Mouse (Mus musculus) heart, postnatal 0 days (tissue): Measurements from ENCODE around the gene Peak1. TPM values are rescaled to one million over a fixed set of nuclear protein-coding genes. Genes with fewer than 3 reads are reported as not detected.

Experiments
- ATAC-seq: fragments of 200-750 bp; cut with Nextera tagmentation; 2 replicates; pipeline ENCODE4 v1.8.0; 2017; ENCODE audit warnings: low read depth, moderate number of reproducible peaks, moderate library complexity; ENCODE audit not compliant: insufficient read depth
- DNase-seq: peaks from one replicate; pipeline ENCODE4 v3.0.0-alpha.2; 2016; ENCODE audit warnings: low spot score
- H3K27ac ChIP-seq: fragments of 300-500 bp; sonication (generic); 2 replicates; pipeline ENCODE4 v1.5.1; 2014; ENCODE audit warnings: low read depth, mild to moderate bottlenecking
- H3K27me3 ChIP-seq: fragments of 300-500 bp; sonication (generic); 2 replicates; pipeline ENCODE4 v1.6.1; 2014; ENCODE audit warnings: low read length, mixed read lengths; ENCODE audit not compliant: control insufficient read depth, insufficient read depth
- H3K36me3 ChIP-seq: fragments of 300-500 bp; sonication (generic); replicated peaks from 2 replicates; pipeline ENCODE4 v1.6.1; 2014; ENCODE audit warnings: low read length, mixed read lengths; ENCODE audit not compliant: control insufficient read depth, insufficient read depth
- H3K4me1 ChIP-seq: fragments of 300-500 bp; sonication (generic); 2 replicates; pipeline ENCODE4 v1.6.1; 2014; ENCODE audit warnings: antibody characterized with exemption; ENCODE audit not compliant: control insufficient read depth, insufficient read depth
- H3K4me2 ChIP-seq: fragments of 300-500 bp; sonication (generic); 2 replicates; pipeline ENCODE4 v1.6.1; 2014; ENCODE audit warnings: low read depth, mild to moderate bottlenecking, low read length, moderate library complexity
- H3K4me3 ChIP-seq: fragments of 300-500 bp; sonication (generic); 2 replicates; pipeline ENCODE4 v1.5.1; 2014; ENCODE audit warnings: low read depth, low read length
- H3K9ac ChIP-seq: fragments of 300-500 bp; sonication (generic); replicated peaks from 2 replicates; pipeline ENCODE4 v1.6.1; 2014; ENCODE audit warnings: low read depth, low read length, mixed read lengths
- H3K9me3 ChIP-seq: fragments of 300-500 bp; sonication (generic); replicated peaks from 2 replicates; pipeline ENCODE4 v1.6.1; 2016; ENCODE audit warnings: low read length; ENCODE audit not compliant: control insufficient read depth
- CTCF ChIP-seq: IDR thresholded peaks from 2 replicates; pipeline ENCODE4 v1.5.1; 2016; ENCODE audit warnings: antibody characterized with exemption, control low read depth, low read depth
- EP300 ChIP-seq: IDR thresholded peaks from 2 replicates; pipeline ENCODE4 v1.6.1; 2016; ENCODE audit warnings: antibody characterized with exemption, low read depth
- WGBS: fragments of 180-500 bp; shearing (Covaris S2); extraction: QIAGEN DNeasy Blood & Tissue Kit; methylation state at CpG from one replicate; pipeline ENCODE4 v1.1.7; 2014; 5-methylcytosine and 5-hydroxymethylcytosine counted together
- polyA plus RNA-seq: library from polyadenylated mRNA; unstranded; fragments of >200 nt; fragmentation: Nextera tagmentation; extraction: Ambion mirVana; gene quantifications from 2 replicates; pipeline ENCODE4 v1.2.1, GENCODE M21; 2015
- total RNA-seq: library from RNA; depleted of rRNA; stranded (reverse); fragments of >200 nt; gene quantifications from 2 replicates; pipeline ENCODE4 v1.2.3, GENCODE M21; 2014; ENCODE audit warnings: low replicate concordance

The Peak1 gene
- total and polyA plus RNA-seq, 2 experiments from 2014 or later: 8.1 to 19.7 TPM

GRCm38 (mm10) chr9:56325725-56326124 lies 92.1 kb downstream of the Peak1 start:
- H3K4me3 ChIP-seq: no peak overlapping the region
- H3K4me1 ChIP-seq: peaks cover 28% of the 10 kb centered on the region
- WGBS: 86% methylated on average over 5 of the region's 5 CpGs
- H3K4me2 ChIP-seq: no peak overlapping the region
- H3K27me3 ChIP-seq: no peaks in the 10 kb centered on the region
- no peaks in the 10 kb centered on the region for H3K36me3 ChIP-seq
- TF ChIP-seq CTCF (no peak), EP300 (no peak)
- no peaks in the 10 kb centered on the region for H3K9me3 ChIP-seq
- DNase-seq (no peak), ATAC-seq (no peak)
- H3K9ac ChIP-seq: no peak overlapping the region
- H3K27ac ChIP-seq: no peak overlapping the region

GRCm38 (mm10) chr9:56324576-56325355 lies 93.1 kb downstream of the Peak1 start:
- WGBS: 28% methylated on average over 16 of the region's 16 CpGs
- no peak for TF ChIP-seq CTCF
- no peak for TF ChIP-seq EP300
- no peaks in the 10 kb centered on the region for H3K36me3 ChIP-seq
- H3K4me3 ChIP-seq: peak overlapping the region; percentile 3; the same call in 1 of the 2 replicates
- H3K4me2 ChIP-seq: peak overlapping the region; percentile 47
- no peak for ATAC-seq
- H3K27me3 ChIP-seq: no peaks in the 10 kb centered on the region
- DNase-seq: peak; percentile 49
- peaks cover 28% of the 10 kb centered on the region for H3K4me1 ChIP-seq
- H3K27ac ChIP-seq: peak overlapping the region; percentile 75
- 0 out of 2 replicates have a peak overlapping the region, but pooled peaks have one; percentile 8 for H3K9ac ChIP-seq
- H3K9me3 ChIP-seq: no peaks in the 10 kb centered on the region

GRCm38 (mm10) chr9:56321291-56321690 lies 96.6 kb downstream of the Peak1 start:
- Histone ChIP-seq H3K4me1 (peaks cover 20% of the 10 kb centered on the region), H3K27me3 (no peaks in the 10 kb centered on the region), H3K4me3 (no peak overlapping the region), H3K36me3 (0 out of 2 replicates have a peak, but pooled peaks cover 3% of the 10 kb centered on the region), H3K4me2 (no peak overlapping the region), H3K9ac (no peak overlapping the region), H3K27ac (no peak overlapping the region), H3K9me3 (peaks cover 4% of the 10 kb centered on the region; the same call in 1 of the 2 replicates)
- DNase-seq (no peak), ATAC-seq (no peak)
- 76% methylated on average over 2 of the region's 2 CpGs for WGBS
- TF ChIP-seq EP300: no peak
- TF ChIP-seq CTCF: no peak

- no peak for DNase-seq
- H3K4me2 ChIP-seq: no peak overlapping the region
- H3K4me1 ChIP-seq: peaks cover 1% of the 10 kb centered on the region; the same call in 1 of the 2 replicates
- ATAC-seq: no peak
- WGBS: 87% methylated on average over 3 of the region's 3 CpGs
- no peak overlapping the region for H3K9ac ChIP-seq
- no peak overlapping the region for H3K4me3 ChIP-seq
- H3K27me3 ChIP-seq: no peaks in the 10 kb centered on the region
- H3K36me3 ChIP-seq: 0 out of 2 replicates have a peak, but pooled peaks cover 3% of the 10 kb centered on the region
- H3K9me3 ChIP-seq: peaks cover 4% of the 10 kb centered on the region; the same call in 1 of the 2 replicates
- TF ChIP-seq EP300 (no peak), CTCF (no peak)
- H3K27ac ChIP-seq: no peak overlapping the region
These were observed 103.5 kb downstream of the Peak1 start for GRCm38 (mm10) chr9:56314326-56314725.

- Histone ChIP-seq H3K27me3 (no peaks in the 10 kb centered on the region), H3K9ac (no peak overlapping the region), H3K36me3 (no peaks in the 10 kb centered on the region), H3K4me3 (no peak overlapping the region), H3K4me2 (no peak overlapping the region), H3K4me1 (peaks cover 19% of the 10 kb centered on the region), H3K27ac (no peak overlapping the region), H3K9me3 (no peaks in the 10 kb centered on the region)
- ATAC-seq (no peak), DNase-seq (no peak)
- no peak for TF ChIP-seq CTCF
- TF ChIP-seq EP300: no peak
- WGBS: 62% methylated on average over 2 of the region's 2 CpGs
These were observed 108.8 kb downstream of the Peak1 start for GRCm38 (mm10) chr9:56309079-56309478.

GRCm38 (mm10) chr9:56304526-56304925 lies 113.3 kb downstream of the Peak1 start:
- Histone ChIP-seq H3K9ac (no peak overlapping the region), H3K9me3 (no peaks in the 10 kb centered on the region), H3K27ac (no peak overlapping the region), H3K4me2 (no peak overlapping the region), H3K4me3 (no peak overlapping the region), H3K27me3 (no peaks in the 10 kb centered on the region), H3K36me3 (no peaks in the 10 kb centered on the region), H3K4me1 (peaks cover 19% of the 10 kb centered on the region)
- ATAC-seq (no peak), DNase-seq (no peak)
- WGBS: 88% methylated on average over 2 of the region's 2 CpGs
- TF ChIP-seq EP300 (no peak), CTCF (no peak)
